In genomic region chr6:97486813-97487361, GRCm38 (mm10) we compare ENCODE assay signal across 7 mouse cellular contexts.
DNase-seq lines count a peak whose midpoint lies in the region; ATAC-seq and TF ChIP-seq lines count a peak whose summit lies in the region.

No protein-coding gene starts in this region.

- no peak overlapping the region for H3K27ac ChIP-seq in ES-Bruce4 (ENCODE audit: insufficient read depth, low read length)
- no peak overlapping the region for H3K27ac ChIP-seq in heart, postnatal 0 days (ENCODE audit: low read depth)
- H3K27ac ChIP-seq in limb, embryonic 14.5 days (replicated peaks; ENCODE audit: low read depth, low read length): no peak overlapping the region
- H3K27ac ChIP-seq in stomach, embryonic 14.5 days (ENCODE audit: low read length): no peak overlapping the region

- peak overlapping the region; percentile 73; the same call in 1 of the 2 replicates for H3K4me3 ChIP-seq in ES-Bruce4 (ENCODE audit: low read depth, low read length)
- peak overlapping the region; percentile 55 for H3K4me3 ChIP-seq in heart, postnatal 0 days (ENCODE audit: low read depth, low read length)
- peak overlapping the region; percentile 46 for H3K4me3 ChIP-seq in limb, embryonic 14.5 days (replicated peaks; ENCODE audit: low read length)
- peak overlapping the region; percentile 37 for H3K4me3 ChIP-seq in stomach, embryonic 14.5 days (ENCODE audit: low read depth, low read length)

- no peaks in the 10 kb centered on the region for H3K27me3 ChIP-seq in ES-Bruce4 (ENCODE audit: control insufficient read depth, insufficient read depth, low read length, poor library complexity, severe bottlenecking)
- H3K27me3 ChIP-seq in heart, postnatal 0 days (ENCODE audit: control insufficient read depth, insufficient read depth, low read length): peaks cover 13% of the 10 kb centered on the region
- H3K27me3 ChIP-seq in limb, embryonic 14.5 days (ENCODE audit: control insufficient read depth, insufficient read depth, low read length): peaks cover 10% of the 10 kb centered on the region; the same call in 1 of the 2 replicates
- no peaks in the 10 kb centered on the region for H3K27me3 ChIP-seq in stomach, embryonic 14.5 days (ENCODE audit: control insufficient read depth, insufficient read depth, low read length)

- no peak for TF ChIP-seq EP300 in ES-Bruce4 (IDR thresholded peaks at IDR 0.05; ENCODE audit: insufficient read depth, low read depth, low read length)
- no peak for TF ChIP-seq EP300 in heart, postnatal 0 days (IDR thresholded peaks at IDR 0.05; ENCODE audit: low read depth)

- H3K4me2 ChIP-seq in heart, postnatal 0 days (ENCODE audit: low read depth, low read length): peak overlapping the region; percentile 82
- H3K4me2 ChIP-seq in limb, embryonic 14.5 days (replicated peaks; ENCODE audit: low read depth, low read length, severe bottlenecking): peak overlapping the region; percentile 98
- H3K4me2 ChIP-seq in stomach, embryonic 14.5 days (replicated peaks; ENCODE audit: low read depth, low read length): peak overlapping the region; percentile 96

- no peaks in the 10 kb centered on the region for H3K36me3 ChIP-seq in ES-Bruce4 (ENCODE audit: control insufficient read depth, insufficient read depth, low read length, poor library complexity, severe bottlenecking)
- H3K36me3 ChIP-seq in heart, postnatal 0 days (replicated peaks; ENCODE audit: control insufficient read depth, insufficient read depth, low read length): no peaks in the 10 kb centered on the region
- H3K36me3 ChIP-seq in limb, embryonic 14.5 days (ENCODE audit: control insufficient read depth, insufficient read depth, low read length): no peaks in the 10 kb centered on the region
- no peaks in the 10 kb centered on the region for H3K36me3 ChIP-seq in stomach, embryonic 14.5 days (ENCODE audit: control insufficient read depth, insufficient read depth, low read length)

- H3K9me3 ChIP-seq in ES-Bruce4 (replicated peaks; ENCODE audit: control insufficient read depth, insufficient read depth, low read length, poor library complexity, severe bottlenecking): no peaks in the 10 kb centered on the region
- H3K9me3 ChIP-seq in heart, postnatal 0 days (replicated peaks; ENCODE audit: control insufficient read depth, low read length): no peaks in the 10 kb centered on the region
- H3K9me3 ChIP-seq in limb, embryonic 14.5 days (ENCODE audit: control insufficient read depth, low read length): no peaks in the 10 kb centered on the region
- no peaks in the 10 kb centered on the region for H3K9me3 ChIP-seq in stomach, embryonic 14.5 days (ENCODE audit: control insufficient read depth, low read depth, low read length)

- no peak for ATAC-seq in heart, postnatal 0 days (ENCODE audit: insufficient read depth, low read depth)
- no peak for ATAC-seq in limb, embryonic 14.5 days (ENCODE audit: low FRiP score, low read depth)
- no peak for ATAC-seq in stomach, embryonic 14.5 days (ENCODE audit: insufficient number of reproducible peaks, insufficient read depth, low FRiP score, low read depth)

- TF ChIP-seq POLR2A in ES-Bruce4 (IDR thresholded peaks at IDR 0.05; ENCODE audit: insufficient read depth, low read length): no peak
- TF ChIP-seq POLR2A in limb, embryonic 14.5 days (IDR thresholded peaks at IDR 0.05; ENCODE audit: borderline replicate concordance, extremely low read depth, insufficient read depth, insufficient read length): no peak

- no peak for TF ChIP-seq CTCF in ES-Bruce4 (IDR thresholded peaks at IDR 0.05; ENCODE audit: low read depth, low read length)
- no peak for TF ChIP-seq CTCF in heart, postnatal 0 days (IDR thresholded peaks at IDR 0.05; ENCODE audit: low read depth)

- peak overlapping the region; percentile 56; the same call in 1 of the 2 replicates for H3K9ac ChIP-seq in ES-Bruce4 (ENCODE audit: low read depth, poor library complexity, severe bottlenecking)
- peak overlapping the region; percentile 42 for H3K9ac ChIP-seq in heart, postnatal 0 days (replicated peaks; ENCODE audit: low read depth, low read length)
- no peak overlapping the region for H3K9ac ChIP-seq in limb, embryonic 14.5 days (ENCODE audit: low read depth, low read length, severe bottlenecking)
- H3K9ac ChIP-seq in stomach, embryonic 14.5 days (replicated peaks; ENCODE audit: low read depth, low read length): no peak overlapping the region

- peak; percentile 64 for DNase-seq in brain, adult 2 months (ENCODE audit: low read depth, low spot score)
- DNase-seq in heart, postnatal 0 days (ENCODE audit: low spot score): no peak
- DNase-seq in limb, embryonic 14.5 days (ENCODE audit: low spot score): no peak
- DNase-seq in adrenal gland, postnatal 10 days: no peak
- DNase-seq in urinary bladder, postnatal 25 days (ENCODE audit: low spot score): no peak

- H3K4me1 ChIP-seq in ES-Bruce4 (ENCODE audit: control insufficient read depth, insufficient read depth, low read length): no peaks in the 10 kb centered on the region
- H3K4me1 ChIP-seq in heart, postnatal 0 days (ENCODE audit: control insufficient read depth, insufficient read depth): peaks cover 9% of the 10 kb centered on the region; the same call in 1 of the 2 replicates
- peaks cover 20% of the 10 kb centered on the region; the same call in 1 of the 2 replicates for H3K4me1 ChIP-seq in limb, embryonic 14.5 days (ENCODE audit: control insufficient read depth, insufficient read depth, low read length)
- H3K4me1 ChIP-seq in stomach, embryonic 14.5 days (ENCODE audit: control insufficient read depth, insufficient read depth, low read length): peaks cover 9% of the 10 kb centered on the region

- 6% methylated on average over 11 of the region's 11 CpGs for WGBS in heart, postnatal 0 days
- WGBS in limb, embryonic 14.5 days: 12% methylated on average over 11 of the region's 11 CpGs
- 13% methylated on average over 11 of the region's 11 CpGs for WGBS in stomach, embryonic 14.5 days

Comparison
In these comparisons a context has a peak if more than half of its experiments do, and no peak if none do; other contexts are left out.
1. H3K9ac ChIP-seq: peak in ES-Bruce4 (single experiment) and heart, postnatal 0 days (single experiment); none in limb, embryonic 14.5 days (single experiment) and stomach, embryonic 14.5 days (single experiment).
2. Peak in every context shown above with its lines, with median percentiles within 50 percentile points of each other: H3K4me3 ChIP-seq and H3K4me2 ChIP-seq.